Mouse (Mus musculus): ENCODE data around the gene Rpl23.

Gene Rpl23

GRCm38 (mm10) chr11:97813085-97813484 is 30.8 kb upstream of the Rpl23 start:
- no peak for DNase-seq

GRCm38 (mm10) chr11:97812491-97812921 is 30.3 kb upstream of the Rpl23 start:
- DNase-seq: peak; percentile 91

GRCm38 (mm10) chr11:97811569-97812362 is 29.5 kb upstream of the Rpl23 start:
- DNase-seq: no peak

- DNase-seq: no peak
These were observed 28.7 kb upstream of the Rpl23 start for GRCm38 (mm10) chr11:97810970-97811369.

- peak; percentile 92 for DNase-seq
These were observed 28.1 kb upstream of the Rpl23 start for GRCm38 (mm10) chr11:97810356-97810755.

- peak; percentile 93 for DNase-seq
These were observed 27.2 kb upstream of the Rpl23 start for GRCm38 (mm10) chr11:97809235-97810121.

- DNase-seq: peak; percentile 96
These were observed 26.5 kb upstream of the Rpl23 start for GRCm38 (mm10) chr11:97808621-97809234.

GRCm38 (mm10) chr11:97808093-97808492 is 25.9 kb upstream of the Rpl23 start:
- DNase-seq: peak; percentile 97

GRCm38 (mm10) chr11:97807626-97808025 is 25.4 kb upstream of the Rpl23 start:
- peak; percentile 96 for DNase-seq

GRCm38 (mm10) chr11:97806613-97806964 is 24.4 kb upstream of the Rpl23 start:
- DNase-seq: peak; percentile 91

- DNase-seq: peak; percentile 98
These were observed 23.7 kb upstream of the Rpl23 start for GRCm38 (mm10) chr11:97805662-97806612.

GRCm38 (mm10) chr11:97804841-97805661 is 22.8 kb upstream of the Rpl23 start:
- peak; percentile 96 for DNase-seq

GRCm38 (mm10) chr11:97803847-97804246 is 21.6 kb upstream of the Rpl23 start:
- DNase-seq: peak; percentile 95

- peak; percentile 93 for DNase-seq
These were observed 20.3 kb upstream of the Rpl23 start for GRCm38 (mm10) chr11:97802495-97802894.

- DNase-seq: no peak
These were observed 19.9 kb upstream of the Rpl23 start for GRCm38 (mm10) chr11:97802194-97802470.

- peak; percentile 97 for DNase-seq
These were observed 19.4 kb upstream of the Rpl23 start for GRCm38 (mm10) chr11:97801409-97802193.

- DNase-seq: peak; percentile 95
These were observed 18.6 kb upstream of the Rpl23 start for GRCm38 (mm10) chr11:97800691-97801408.

GRCm38 (mm10) chr11:97799994-97800690 is 17.9 kb upstream of the Rpl23 start:
- peak; percentile 99 for DNase-seq
